Mouse (Mus musculus) cerebellum, postnatal 14 days (tissue): ENCODE results near the gene Scgn.

ENCODE experiments used
- DNase-seq, 2 experiments: peaks; one replicate each; pipeline ENCODE4 v3.0.0; 2021; ENCODE audit warnings: mixed read lengths in 2 of 2

Gene Scgn

DNA sequence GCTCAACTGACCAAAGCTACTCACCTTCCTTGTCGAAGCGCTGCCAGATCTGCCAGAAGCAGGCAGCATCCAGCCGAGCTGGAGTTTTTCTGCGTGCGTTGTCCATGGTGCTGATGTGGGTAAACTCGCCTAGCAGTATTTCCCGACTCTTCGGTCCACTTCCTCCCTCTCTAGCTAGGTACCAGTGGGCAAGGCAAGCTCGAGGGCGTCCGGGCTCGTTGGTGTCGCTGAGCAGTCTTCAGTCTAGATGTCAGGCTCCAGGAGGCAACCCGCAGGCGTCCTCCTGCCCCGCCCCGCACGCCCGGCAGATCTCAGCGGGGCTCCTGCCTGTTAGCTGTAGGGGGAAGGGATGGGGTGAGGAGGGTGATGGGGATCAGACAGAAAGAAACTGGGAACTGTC lies at the start of gene Scgn:
TSS of gene Scgn (minus strand) at position 287 of the 400 bp plus-strand sequence.
- peak; percentile 13 to 24 for DNase-seq

DNA sequence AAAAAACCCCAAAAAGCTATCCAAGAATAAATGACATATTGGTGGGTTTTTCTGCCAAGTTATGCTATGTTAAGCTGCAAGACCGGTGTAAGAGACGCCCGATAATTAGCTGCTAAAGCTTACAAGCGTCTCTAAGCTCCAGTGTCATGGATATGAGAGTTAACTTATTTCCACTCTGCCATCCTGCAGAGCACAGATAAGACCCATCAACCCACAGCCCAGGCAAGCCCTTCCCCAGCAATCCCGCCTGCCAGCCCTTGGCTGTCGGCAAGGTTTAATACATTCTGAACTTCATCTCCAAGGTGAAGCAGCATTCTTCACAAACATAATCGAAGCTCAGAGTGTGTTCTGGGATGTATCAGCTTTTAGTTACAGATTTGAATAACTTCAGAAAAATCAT lies 49.2 kb upstream of the Scgn start:
- no peak for DNase-seq

DNA sequence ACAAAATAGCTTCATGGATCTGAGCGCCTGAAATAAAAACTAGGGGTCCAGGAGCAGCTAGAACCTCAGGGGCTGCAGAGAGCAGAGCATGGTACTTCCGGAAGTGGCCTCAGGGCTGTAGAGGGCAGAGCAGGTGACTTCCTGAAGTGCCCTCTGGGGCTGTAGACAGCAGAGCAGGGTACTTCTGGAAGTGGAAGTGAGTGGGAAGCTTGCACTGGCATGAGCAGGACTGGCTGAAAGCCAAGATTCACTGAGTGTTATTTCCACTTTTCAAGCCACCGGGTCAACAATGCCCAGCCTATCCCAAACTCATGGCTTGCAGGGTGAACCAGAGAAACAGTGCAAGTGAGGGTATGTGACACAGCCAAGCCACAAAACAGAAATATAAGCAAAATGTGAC lies 46.5 kb upstream of the Scgn start:
- peak; percentile 18 to 20 for DNase-seq

DNA sequence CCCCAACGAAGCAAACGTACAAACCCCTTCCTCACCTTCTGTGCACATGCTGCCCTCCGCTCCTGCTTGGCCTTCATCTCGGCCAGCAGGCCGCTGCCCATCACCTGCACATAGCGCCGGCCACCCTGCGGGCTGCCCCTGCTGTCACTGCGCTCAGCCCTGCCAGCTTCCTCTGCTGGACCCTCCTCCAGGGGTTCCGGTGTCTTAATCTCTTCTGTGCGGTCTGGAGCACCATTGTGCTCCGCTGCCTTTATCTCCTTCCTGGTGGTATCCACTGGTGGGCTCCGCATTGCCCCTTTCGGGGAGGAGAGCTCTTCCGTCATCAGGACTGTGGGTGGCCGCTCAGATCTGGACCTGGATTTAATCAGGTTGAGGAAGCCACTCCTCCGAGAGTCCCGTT lies 45.1 kb upstream of the Scgn start:
- peak in 1 of 2 experiments; percentile 12 for DNase-seq

DNA sequence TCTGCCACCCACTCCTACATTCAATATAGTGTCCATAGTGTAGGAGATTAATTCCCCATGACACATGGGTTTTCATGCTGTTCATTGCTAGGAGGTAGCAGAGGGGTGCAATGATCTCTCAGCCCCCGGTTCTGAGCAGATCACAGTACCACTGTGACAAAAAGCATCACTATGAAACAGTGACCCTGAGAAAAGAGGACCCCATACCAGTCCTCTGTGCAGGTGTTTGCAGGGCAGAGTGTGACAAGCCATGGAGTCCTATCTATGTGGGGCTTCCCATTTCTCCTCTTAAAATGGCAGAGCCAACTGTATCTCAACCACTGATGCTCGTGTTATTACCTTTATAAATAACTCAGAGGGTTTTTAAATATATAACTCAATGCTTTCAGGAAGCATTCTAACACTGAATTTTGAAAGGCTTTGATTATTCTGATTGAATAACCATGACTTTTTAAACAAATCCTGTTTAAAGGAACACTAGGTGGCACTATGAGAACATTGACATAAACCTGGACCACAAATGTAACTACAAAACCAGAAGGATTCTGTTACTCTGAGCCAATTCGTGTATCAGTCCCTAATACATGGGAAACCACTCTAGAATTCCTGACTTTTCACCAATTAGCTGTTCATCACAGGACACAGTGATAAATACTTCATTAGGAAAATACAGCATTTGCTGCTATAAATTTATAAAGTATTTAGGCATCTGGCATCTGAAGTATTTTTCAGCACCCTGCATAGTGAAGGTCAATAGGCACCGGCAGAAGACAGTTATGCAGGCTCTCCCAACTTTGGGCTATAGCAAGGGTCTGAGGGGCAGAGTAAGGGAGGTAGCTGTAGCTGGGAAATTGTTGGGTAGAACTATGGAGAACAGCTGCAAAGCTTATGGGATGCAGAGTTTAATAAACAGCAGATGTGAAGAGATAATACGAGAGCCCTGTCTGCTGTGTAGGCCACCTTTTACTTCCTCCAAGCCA lies 36.5 kb upstream of the Scgn start:
- DNase-seq = peak in 1 of 2 experiments; percentile 15

DNA sequence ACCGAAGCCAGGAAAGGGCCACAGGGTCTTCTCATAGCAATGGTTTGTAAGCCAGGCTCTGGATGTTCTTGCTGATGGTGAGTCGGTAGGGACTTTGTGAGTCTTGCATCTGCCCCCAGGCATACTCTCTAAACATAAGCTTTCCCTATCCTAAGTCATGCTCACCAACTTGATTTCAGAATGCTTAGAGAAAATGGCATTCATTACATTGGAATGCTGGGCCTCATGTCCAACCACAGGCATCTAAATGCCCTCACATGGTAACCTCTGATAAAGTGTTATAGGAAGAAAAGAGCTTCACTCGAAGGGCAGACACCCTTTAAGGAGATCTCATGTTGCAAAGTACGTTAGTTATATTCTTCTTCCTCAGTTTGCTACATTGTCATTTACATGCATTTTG lies 27.5 kb upstream of the Scgn start:
- no peak for DNase-seq

DNA sequence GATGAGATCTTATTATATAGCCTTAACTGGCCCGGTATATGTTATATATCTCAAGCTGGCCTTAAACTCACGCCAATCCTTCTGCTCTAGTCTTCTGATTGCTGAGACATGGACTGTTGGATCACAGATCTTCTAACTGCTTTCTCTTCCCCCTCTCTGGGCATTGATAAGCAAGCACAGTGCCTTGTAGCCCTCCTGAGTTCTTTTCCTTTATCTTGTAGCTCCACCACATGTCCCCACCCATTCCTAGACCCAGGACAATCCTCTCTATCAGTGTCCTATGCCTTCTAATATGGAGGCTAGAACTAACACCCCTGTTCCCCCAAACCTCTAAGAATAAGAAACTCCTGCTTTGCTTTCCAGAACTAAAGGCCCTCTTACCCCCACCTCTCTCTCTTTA lies 14.5 kb upstream of the Scgn start:
- DNase-seq = no peak

DNA sequence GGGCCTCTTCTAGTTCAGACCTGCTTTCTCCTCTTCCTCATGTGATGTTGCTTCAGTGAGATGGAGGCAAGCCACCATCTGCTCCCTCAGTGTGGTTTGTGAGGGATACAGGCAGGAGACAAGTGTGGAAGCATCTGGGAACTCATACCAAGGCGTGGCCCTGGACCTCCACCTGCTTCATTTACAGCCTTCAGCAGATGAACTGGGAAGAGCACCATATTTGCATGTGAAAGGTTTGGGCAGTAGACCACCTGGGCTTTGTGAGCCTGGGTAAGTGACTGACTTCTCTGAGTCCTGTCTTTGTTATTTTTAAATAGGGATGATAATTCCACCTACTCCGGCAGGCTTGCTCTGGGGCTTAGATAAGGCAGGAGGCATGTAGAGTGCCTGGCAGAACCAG lies 10.8 kb upstream of the Scgn start:
- DNase-seq = no peak

DNA sequence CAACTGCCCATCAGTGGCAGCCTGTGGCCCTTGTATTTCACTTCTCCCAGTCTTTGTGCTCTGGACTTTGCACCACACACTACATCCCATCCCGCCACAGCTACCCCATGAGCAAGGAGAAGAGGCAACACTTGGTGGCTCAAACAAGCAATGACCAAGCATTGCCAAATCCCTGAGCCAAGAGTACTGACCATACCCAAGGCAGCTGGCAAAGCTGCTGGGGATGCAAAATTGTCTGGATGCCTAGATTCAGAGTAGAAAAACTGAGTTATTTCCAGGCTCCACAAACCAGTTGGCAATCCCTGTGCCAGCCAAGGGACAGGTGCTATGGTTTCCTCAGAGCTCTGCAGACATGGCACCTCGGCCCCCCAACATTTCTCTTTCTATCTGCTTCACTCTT lies 10.1 kb upstream of the Scgn start:
- DNase-seq = peak; percentile 43 to 58

DNA sequence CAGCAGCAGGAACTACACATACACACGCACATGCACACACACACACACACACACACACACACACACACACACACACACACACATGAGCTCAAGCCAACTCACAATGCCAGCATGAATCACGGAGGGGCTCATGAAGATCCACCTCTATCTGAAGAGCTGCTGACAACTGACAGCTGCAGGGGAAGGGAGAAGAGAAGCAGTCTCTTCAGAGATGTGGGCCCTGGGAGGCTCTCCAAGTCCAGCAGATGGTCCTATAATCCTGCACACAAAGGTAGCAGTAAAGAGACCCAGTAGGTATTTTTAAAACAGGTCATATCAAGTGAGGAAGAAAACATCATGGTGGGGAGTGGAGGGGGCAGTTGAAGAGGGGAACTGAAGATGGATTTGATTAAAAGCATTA lies 7.8 kb upstream of the Scgn start:
- peak; percentile 48 to 70 for DNase-seq

DNA sequence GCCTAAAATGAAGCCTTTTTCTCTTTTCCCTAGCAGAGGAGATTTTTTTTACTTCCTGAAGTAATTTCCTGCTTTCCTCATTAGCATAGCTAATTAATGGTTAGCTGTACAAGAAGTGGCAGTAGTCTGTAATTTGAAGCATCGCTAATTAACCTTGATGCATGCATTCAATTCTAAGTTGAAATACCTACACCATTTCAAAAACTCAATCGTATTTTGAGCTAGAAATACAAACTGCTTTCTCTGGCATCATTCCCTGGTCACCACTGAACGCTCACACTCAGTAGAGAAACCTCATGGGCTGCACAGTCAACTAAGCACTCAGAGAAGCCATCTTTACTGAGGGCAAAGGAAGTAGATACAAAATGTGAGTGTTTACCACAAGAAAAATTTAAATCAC lies 3.7 kb upstream of the Scgn start:
- no peak for DNase-seq

DNA sequence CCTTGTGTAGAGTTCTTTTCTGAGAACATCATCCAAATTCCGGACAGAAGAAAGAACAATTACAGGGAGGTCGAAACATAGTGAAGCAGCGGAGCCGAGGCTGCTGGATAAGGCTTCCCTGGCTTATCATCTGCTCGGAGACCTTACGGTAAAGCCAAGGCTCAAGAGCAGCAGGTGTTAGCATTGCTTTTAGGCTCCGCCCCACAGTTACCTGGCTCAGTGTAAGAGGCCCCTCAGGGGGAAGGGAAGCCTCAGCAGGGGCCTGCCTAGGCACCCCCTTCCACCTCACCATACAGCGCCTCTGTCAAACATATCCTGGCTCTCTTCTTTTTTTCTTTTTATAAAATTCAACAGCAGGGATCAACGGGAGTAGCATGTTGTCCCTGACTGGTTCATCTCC lies 3.0 kb upstream of the Scgn start:
- DNase-seq = no peak

DNA sequence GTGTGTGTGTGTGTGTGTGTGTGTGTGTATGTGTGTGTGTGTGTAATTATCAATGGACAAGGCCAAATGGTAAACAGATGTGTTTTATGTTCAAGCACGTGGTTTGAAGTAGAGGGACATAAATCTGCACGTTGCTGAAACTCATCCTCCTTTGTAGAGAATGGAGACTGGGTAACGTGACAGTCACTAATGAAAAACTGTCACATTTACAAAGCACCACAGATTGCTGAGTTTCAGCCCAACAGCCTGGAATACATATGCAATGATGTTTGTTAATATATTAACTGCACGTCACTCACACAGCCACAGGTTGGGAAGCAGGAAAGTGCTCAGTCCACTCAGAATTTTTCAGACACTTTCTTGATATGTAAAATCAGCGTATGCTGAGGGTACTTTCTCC lies 563 bp downstream of the Scgn start:
- DNase-seq = no peak

DNA sequence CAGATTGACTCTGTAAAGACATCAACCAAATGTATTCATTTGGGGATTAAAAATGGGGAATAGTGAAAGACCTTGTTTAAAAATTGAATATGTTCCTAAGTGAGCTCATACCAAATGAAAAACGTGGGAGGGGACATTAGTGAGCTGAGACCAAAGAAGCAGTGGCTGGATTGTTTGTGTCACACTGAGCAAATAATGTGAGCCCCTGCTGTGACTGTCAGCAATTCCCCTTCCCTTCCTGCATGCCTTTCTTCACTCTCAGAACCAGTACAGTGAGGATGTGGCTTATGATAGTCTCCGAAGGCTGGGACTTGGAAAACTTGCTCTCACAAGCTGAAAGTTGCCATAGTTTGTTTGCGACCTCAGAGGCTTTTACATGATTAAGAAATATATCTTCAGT lies 5.9 kb downstream of the Scgn start:
- DNase-seq = no peak

DNA sequence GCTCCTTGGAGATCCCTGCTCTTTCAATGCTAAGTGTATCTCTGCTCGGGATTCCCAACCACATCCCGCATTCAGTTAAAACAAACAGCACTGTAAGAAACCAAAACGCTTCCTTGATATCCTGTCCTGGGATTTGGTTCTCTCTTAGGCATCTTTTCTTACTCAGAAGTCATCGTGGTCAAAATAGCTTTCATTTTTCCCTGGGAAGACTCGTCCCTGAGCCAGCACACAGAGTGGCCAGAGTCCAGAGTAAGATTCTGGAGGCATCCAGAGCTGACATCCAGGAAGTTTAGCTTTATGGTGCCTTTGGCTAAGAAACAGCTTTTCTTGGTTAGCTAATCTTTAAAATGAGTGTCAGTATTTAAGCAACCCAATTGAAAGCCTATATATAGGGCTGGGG lies 18.7 kb downstream of the Scgn start:
- DNase-seq = no peak

DNA sequence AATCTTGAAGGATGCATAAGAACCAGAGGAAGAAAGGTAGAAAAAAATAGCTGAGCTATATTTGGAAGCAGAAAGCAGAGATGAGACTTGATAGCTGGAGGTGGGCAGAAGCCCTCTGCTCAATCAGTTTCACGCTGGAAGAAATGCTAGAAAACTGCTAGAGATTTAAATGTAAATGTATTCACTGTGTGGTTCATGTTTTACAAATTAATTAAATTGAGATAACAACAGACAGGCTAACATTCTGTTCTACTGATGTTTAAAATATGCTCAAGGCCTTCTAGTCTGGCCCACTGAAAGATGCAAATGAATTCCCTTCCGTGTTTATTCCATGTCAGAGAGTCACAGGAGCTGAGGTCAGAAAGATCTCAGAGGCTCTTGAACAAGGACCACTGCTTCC lies 19.1 kb downstream of the Scgn start:
- DNase-seq = no peak

DNA sequence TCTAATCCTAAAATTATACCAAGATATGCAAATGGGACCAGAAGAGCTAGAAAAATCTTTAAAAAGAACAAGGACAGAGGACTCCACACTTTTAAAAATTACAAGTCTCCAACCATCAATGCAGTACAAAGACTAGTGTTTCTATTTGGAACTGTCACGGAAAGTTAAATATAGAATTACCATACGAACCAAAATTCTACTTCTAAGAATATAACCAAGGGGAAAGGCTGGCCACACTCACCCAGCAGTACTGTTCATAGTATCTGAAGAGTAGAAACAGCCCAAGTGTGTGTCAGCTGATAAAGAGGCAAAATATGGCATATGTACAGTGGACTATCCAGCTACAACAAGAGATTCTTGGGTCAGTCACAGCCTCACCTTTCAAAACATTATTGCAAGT lies 26.1 kb downstream of the Scgn start:
- DNase-seq = no peak

DNA sequence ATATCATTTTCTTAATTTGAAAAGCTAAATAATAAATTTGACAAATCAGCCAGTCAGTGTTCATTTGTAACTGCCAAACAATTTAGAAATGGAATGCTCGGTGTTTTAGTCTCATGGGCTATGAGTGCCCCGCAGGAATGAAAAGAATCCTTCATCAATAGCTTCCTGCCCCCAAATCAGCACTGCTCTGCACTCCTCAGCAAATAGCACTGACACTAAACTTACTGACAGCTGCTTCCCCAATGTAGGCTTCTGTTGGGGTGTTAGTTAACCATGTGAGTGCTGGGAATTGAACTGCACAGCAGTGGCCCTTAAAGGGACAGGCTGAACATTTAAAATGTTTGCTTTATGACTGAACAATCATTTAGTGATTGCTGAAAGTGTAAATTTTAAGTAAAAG lies 31.2 kb downstream of the Scgn start:
- DNase-seq = no peak

DNA sequence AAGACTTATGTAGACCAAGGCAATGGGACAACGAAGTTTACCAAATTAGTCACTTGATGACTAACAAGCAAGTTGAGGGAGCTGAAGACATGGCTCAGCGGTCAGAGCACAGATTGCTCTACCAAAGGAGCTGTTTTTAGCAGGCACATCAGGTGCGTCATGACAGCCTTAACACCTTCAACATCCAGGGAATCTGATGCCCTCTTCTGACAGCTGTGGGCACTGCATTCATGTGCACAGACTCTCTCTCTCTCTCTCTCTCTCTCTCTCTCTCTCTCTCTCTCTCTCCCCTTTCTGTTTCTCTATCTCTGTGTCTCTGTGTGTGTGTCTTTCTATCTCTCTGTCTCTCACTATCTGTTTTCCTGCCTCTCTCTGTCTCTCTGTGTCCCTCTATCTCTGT lies 40.1 kb downstream of the Scgn start:
- peak in 1 of 2 experiments; percentile 29 for DNase-seq

DNA sequence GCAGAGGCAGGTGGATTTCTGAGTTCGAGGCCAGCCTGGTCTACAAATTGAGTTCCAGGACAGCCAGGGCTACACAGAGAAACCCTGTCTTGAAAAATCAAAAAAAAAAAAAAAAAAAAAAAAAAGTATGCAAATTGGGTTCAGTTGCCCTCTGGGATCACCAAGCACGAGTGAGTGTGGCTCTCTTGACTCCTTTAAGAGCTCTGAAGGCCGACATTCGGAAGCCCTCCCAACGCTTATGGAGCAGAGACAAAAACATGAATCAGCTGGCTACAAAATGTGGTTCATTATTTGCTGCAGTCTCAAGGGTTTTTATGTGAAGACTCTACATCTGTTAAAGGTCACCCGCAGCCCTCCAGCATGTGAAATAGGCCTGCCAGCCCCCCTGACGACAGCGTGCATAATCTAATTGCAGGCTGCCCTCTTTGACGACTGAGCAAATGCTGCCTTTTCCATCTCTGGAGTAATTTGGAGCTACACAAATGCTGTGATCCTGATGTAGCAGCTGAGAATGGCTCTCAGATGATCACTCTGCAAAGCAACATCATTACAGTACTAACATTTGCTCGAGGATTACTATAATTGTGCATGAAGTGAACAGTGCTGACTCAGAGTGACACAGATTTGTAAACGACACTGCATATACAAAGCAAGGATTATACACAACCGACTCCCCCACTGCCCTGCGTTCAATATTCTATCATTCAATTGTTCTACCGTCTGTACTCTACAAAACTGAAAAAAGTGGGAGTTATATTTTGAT lies 41.3 kb downstream of the Scgn start:
- peak; percentile 7 to 18 for DNase-seq

DNA sequence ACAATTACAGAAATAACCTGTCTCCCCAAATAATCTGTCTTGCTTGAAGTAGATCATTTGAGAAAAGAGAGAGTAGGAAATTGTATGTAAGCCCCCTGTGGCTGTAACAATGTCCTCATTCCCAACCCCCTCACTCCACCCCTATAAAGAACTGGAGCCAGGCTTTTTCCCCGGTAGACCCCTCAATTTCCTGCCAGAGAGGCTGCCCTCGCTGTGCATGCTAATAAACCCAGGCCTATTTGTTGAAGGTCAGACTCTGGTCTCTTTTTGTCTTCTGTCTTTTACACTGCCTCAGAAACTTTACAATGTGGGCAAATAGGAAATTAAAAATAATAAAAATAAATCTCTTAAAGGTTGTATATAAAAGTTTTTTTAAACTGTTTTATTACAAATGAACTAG lies 44.8 kb downstream of the Scgn start:
- no peak for DNase-seq

DNA sequence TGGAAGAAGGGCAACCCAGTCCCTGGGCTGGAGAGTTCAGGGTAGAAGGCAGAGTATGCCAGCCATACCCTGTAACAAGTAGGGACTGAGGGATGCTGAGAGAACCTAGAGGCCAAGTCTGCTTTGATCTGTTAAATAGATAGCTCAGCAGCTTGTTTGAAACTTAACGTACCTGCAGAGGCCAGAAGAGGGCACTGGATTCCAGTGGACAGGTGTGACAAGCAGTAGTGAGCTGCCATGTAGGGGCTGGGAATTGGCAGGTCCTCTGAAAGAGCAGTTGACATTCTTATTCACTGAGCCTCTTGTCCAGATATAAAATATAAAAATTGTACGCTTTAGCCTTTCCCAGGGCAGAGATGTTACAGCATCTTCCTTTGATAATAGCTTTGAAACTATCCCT lies 48.2 kb downstream of the Scgn start:
- peak in 1 of 2 experiments; percentile 6 for DNase-seq

DNA sequence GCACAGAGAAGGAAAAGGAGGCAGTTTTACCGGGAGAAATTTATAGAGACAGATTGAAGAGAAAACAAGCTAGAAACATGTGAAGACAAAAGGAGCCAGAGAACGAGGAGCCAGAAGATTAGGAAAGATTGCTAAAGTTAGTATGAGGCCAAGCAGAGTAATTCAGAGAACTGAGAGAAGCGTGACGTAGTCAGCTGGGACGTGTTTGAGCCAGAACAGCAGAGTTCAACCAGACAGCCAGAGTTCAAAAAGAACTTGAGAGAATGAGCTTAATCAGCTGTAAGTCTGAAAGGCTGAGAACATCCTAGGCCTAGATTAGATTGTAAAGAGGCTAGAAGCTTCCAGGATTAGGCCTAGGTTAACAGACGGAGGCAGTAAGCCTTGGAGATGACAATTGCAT lies 50.7 kb downstream of the Scgn start:
- DNase-seq = no peak

DNA sequence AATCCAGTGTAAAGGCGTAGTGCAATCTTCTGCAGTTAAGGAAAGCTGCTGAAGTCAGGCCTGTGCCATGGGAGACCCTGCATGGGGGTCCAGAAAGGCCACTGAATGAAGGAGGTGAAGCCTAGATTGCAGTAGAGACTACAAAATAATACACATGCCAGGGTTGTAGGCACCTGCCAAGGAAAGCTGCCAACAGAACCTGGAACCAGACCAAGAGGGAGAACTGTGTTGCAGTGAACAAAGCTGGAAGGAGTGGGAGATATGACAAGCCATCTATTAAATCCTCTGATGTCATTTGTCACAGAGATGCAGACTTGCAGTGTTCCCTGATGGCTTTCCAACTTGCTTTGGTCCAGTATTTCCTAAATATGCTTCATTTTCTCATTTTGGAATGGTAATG lies 52.3 kb downstream of the Scgn start:
- DNase-seq = peak; percentile 95 to 97
